ENCODE assay signal across 26 mouse cellular contexts in genomic region chr3:143252643-143253042, GRCm38 (mm10).
A peak's percentile ranks its signal among the peaks of the same experiment; 100 is the strongest.
DNase-seq lines count a peak whose midpoint lies in the region; ATAC-seq and TF ChIP-seq lines count a peak whose summit lies in the region.
"Had no signal": no experiment of that assay in that cellular context is flagged by ENCODE, and none has a peak within 500 bp of the region (broad histone marks: within the 10 kb centered on the region; RNA-seq: fewer than 3 reads in every experiment).

No protein-coding gene starts in this region.

- no peaks in the 10 kb centered on the region for H3K36me3 ChIP-seq in hindbrain, postnatal 0 days (ENCODE audit: insufficient read depth, low read length)
- no peaks in the 10 kb centered on the region for H3K36me3 ChIP-seq in hindbrain, embryonic 11.5 days (ENCODE audit: control insufficient read depth, insufficient read depth, low read length)
- H3K36me3 ChIP-seq: forebrain, embryonic 15.5 days; heart, embryonic 13.5 days had no signal

- ATAC-seq in hindbrain, postnatal 0 days = 0 out of 2 replicates have a peak, but pooled peaks have one; percentile 18
- ATAC-seq in hindbrain, embryonic 11.5 days (ENCODE audit: low FRiP score) = no peak
- ATAC-seq: CD4-positive, CD25-positive, alpha-beta regulatory T cell, adult 4 months; forebrain, embryonic 15.5 days; inflammation-experienced regulatory T-cells, adult 6 months had no signal

- WGBS in hindbrain, postnatal 0 days = 74% methylated on average over 1 of the region's 1 CpGs
- 95% methylated on average over 1 of the region's 1 CpGs for WGBS in hindbrain, embryonic 11.5 days

- no peak overlapping the region for H3K4me3 ChIP-seq in hindbrain, postnatal 0 days (ENCODE audit: low read length)
- H3K4me3 ChIP-seq in hindbrain, embryonic 11.5 days (ENCODE audit: low read depth, low read length) = no peak overlapping the region
- H3K4me3 ChIP-seq: forebrain, embryonic 15.5 days; heart, embryonic 13.5 days; layer of hippocampus, adult 2 months; megakaryocyte, embryonic 14.5 days had no signal

- DNase-seq in cerebellum, postnatal 25 days = peak; percentile 6 to 21
- no peak for DNase-seq in cerebellum, postnatal 36 days
- peak; percentile 23 for DNase-seq in hindbrain, postnatal 0 days (ENCODE audit: low spot score)
- no peak for DNase-seq in hindbrain, embryonic 11.5 days (ENCODE audit: low spot score)
- peak; percentile 15 for DNase-seq in lung, postnatal 10 days
- no peak for DNase-seq in lung, postnatal 14 days
- no peak for DNase-seq in ovary, adult 18-20 months (ENCODE audit: low spot score)
- DNase-seq: adrenal gland, postnatal 14 days; cerebellum, adult 9-10 months; gastrocnemius, postnatal 10 days; heart, postnatal 10 days; kidney, adult 11 months; kidney, postnatal 14 days; liver; lung, embryonic 14.5 days; midbrain, embryonic 14.5 days; right cerebral cortex, adult 18-20 months; spleen, adult 18-20 months; thymus, postnatal 14 days had no signal

- TF ChIP-seq CTCF in hindbrain, postnatal 0 days (IDR thresholded peaks at IDR 0.05; ENCODE audit: low read depth) = no peak

- no peaks in the 10 kb centered on the region for H3K9me3 ChIP-seq in hindbrain, postnatal 0 days (ENCODE audit: low read length)
- H3K9me3 ChIP-seq in hindbrain, embryonic 11.5 days (ENCODE audit: control insufficient read depth, low read length) = no peaks in the 10 kb centered on the region
- H3K9me3 ChIP-seq: forebrain, embryonic 15.5 days; heart, embryonic 13.5 days; megakaryocyte, embryonic 14.5 days had no signal

- no peak overlapping the region for H3K9ac ChIP-seq in hindbrain, postnatal 0 days (replicated peaks; ENCODE audit: low read length)
- no peak overlapping the region for H3K9ac ChIP-seq in hindbrain, embryonic 11.5 days (ENCODE audit: low read depth, low read length)
- H3K9ac ChIP-seq: forebrain, embryonic 15.5 days; heart, embryonic 13.5 days; liver, embryonic 14.5 days; lung, embryonic 14.5 days had no signal

- no peak overlapping the region for H3K4me2 ChIP-seq in hindbrain, postnatal 0 days (ENCODE audit: low read depth, low read length)
- H3K4me2 ChIP-seq in hindbrain, embryonic 11.5 days (replicated peaks; ENCODE audit: low read depth, low read length) = no peak overlapping the region
- H3K4me2 ChIP-seq: forebrain, embryonic 15.5 days; heart, embryonic 13.5 days; lung, embryonic 14.5 days had no signal

- no peak overlapping the region for H3K27ac ChIP-seq in hindbrain, postnatal 0 days
- no peak overlapping the region for H3K27ac ChIP-seq in hindbrain, embryonic 11.5 days (ENCODE audit: low read depth, low read length)
- H3K27ac ChIP-seq: forebrain, embryonic 15.5 days; heart, embryonic 13.5 days; layer of hippocampus, adult 2 months; liver, embryonic 14.5 days had no signal

- H3K27me3 ChIP-seq in hindbrain, postnatal 0 days (ENCODE audit: insufficient read depth, low read length) = no peaks in the 10 kb centered on the region
- no peaks in the 10 kb centered on the region for H3K27me3 ChIP-seq in hindbrain, embryonic 11.5 days (ENCODE audit: control insufficient read depth, insufficient read depth, low read length)
- H3K27me3 ChIP-seq: forebrain, embryonic 15.5 days; heart, embryonic 13.5 days; megakaryocyte, embryonic 14.5 days had no signal

- no peaks in the 10 kb centered on the region for H3K4me1 ChIP-seq in hindbrain, postnatal 0 days (ENCODE audit: insufficient read depth, low read length)
- no peaks in the 10 kb centered on the region for H3K4me1 ChIP-seq in hindbrain, embryonic 11.5 days (replicated peaks; ENCODE audit: control insufficient read depth, insufficient read depth, low read length)
- H3K4me1 ChIP-seq: forebrain, embryonic 15.5 days; heart, embryonic 13.5 days; megakaryocyte, embryonic 14.5 days had no signal

Comparison
In these comparisons a context has a peak if more than half of its experiments do, and no peak if none do; other contexts are left out.
1. DNase-seq: peak in cerebellum, postnatal 25 days (2 of 2), hindbrain, postnatal 0 days (single experiment) and lung, postnatal 10 days (single experiment); none in cerebellum, postnatal 36 days (0 of 2), hindbrain, embryonic 11.5 days (single experiment), lung, postnatal 14 days (single experiment) and ovary, adult 18-20 months (single experiment).